Mouse (Mus musculus) cortical plate, adult 2 months (tissue): ENCODE measurements around the gene Tmem204.

ENCODE experiments used
- CTCF ChIP-seq: fragments of 200-500 bp; IDR thresholded peaks from 2 replicates; pipeline ENCODE4 v1.5.1; 2011; ENCODE audit warnings: mild to moderate bottlenecking, control low read depth, low read length; ENCODE audit not compliant: insufficient read depth; ENCODE audit errors: extremely low read depth
- POLR2A ChIP-seq: fragments of 200-500 bp; IDR thresholded peaks from 2 replicates; pipeline ENCODE4 v1.6.1; 2011; ENCODE audit warnings: mild to moderate bottlenecking, low read length, control low read depth; ENCODE audit not compliant: insufficient read depth; ENCODE audit errors: extremely low read depth

DNA sequence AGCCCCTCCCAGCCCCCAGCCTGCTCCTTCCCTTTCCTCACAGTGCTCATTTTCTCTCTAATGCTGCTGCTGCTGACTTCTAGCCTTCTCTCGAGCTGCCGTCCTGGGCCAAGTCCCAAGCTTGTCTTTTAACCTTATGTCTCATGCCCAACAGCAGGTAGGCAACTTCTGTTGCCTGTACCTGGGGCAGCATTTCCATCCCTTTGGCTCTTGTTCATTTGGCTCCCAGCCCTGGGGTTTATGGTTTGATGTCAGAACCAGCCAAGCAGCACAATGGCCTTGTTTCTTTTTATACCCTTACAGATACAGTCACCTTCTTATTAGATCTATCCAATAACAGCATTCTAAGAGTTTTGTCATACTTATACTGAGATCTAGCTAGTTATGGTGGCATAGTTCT lies 12.8 kb upstream of the Tmem204 start:
- TF ChIP-seq POLR2A, result no peak
- TF ChIP-seq CTCF, result no peak
